Mouse (Mus musculus): ENCODE measurements at regions not wholly inside any gene's neighbourhood (a gene's known extent, or its start where the extent isn't known, plus 50 kb on each side); places are given as distances from the start of the nearest gene placed in this dataset.

- no peak for TF ChIP-seq POLR2A (IDR thresholded peaks at IDR 0.05; ENCODE audit: borderline replicate concordance, control insufficient read depth, low read depth, low read length)
- TF ChIP-seq CTCF (IDR thresholded peaks at IDR 0.05; ENCODE audit: control insufficient read depth, insufficient read depth, low read length): no peak
These were observed 301.4 kb upstream of the Tet2 start for GRCm38 (mm10) chr3:133846301-133846700.

Measured in bone marrow, adult 2 months (tissue).